Mouse (Mus musculus) inflammation-experienced regulatory T-cells, adult 16 weeks (primary cell): ENCODE data around the gene Gpr155. TPM values are rescaled to one million over a fixed set of nuclear protein-coding genes. Genes with fewer than 3 reads are reported as not detected.

Experiments
- polyA plus RNA-seq: library from polyadenylated mRNA; unstranded; fragments of 100-300 nt; shearing (Covaris generic); gene quantifications from one replicate; pipeline ENCODE4 v1.2.1, GENCODE M21; 2017

Gpr155 gene
- polyA plus RNA-seq, result 34.0 TPM

GRCm38 (mm10) chr2:73386356-73387046 lies at the start of gene Gpr155:
Gene Gpr155, minus strand, starts transcription at chr2:73386572.

GRCm38 (mm10) chr2:73312152-73313116 lies 73.9 kb downstream of the Gpr155 start, which contains the start of the genes Scrn3 and Cir1:
Gene Scrn3, plus strand, starts transcription at chr2:73312601.
Gene Cir1, minus strand, starts transcription at chr2:73312701.

Other genes with a start within 250 kb of the Gpr155 start
- gene Ola1, start 167.6 kb downstream of the Gpr155 start, polyA plus RNA-seq, result 65.2 TPM
- gene Sp9, start 114.6 kb downstream of the Gpr155 start, polyA plus RNA-seq, result not detected
- 13.4 TPM for gene Scrn3, start 74.0 kb downstream of the Gpr155 start, polyA plus RNA-seq
- gene Cir1, start 73.9 kb downstream of the Gpr155 start, polyA plus RNA-seq, result 30.5 TPM
- gene Wipf1, start 143.2 kb upstream of the Gpr155 start, polyA plus RNA-seq, result 130 TPM
- not detected for gene Chrna1, start 193.8 kb upstream of the Gpr155 start, polyA plus RNA-seq